Mouse (Mus musculus) limb, embryonic 10.5 days (tissue): ENCODE measurements around the gene Cmc1. TPM values are rescaled to one million over a fixed set of nuclear protein-coding genes. Genes with fewer than 3 reads are reported as not detected.

Experiments
- DNase-seq: peaks from one replicate; pipeline ENCODE4 v3.0.0-alpha.2; 2017; ENCODE audit warnings: low spot score
- H3K27ac ChIP-seq: fragments of 300-500 bp; sonication (generic); 2 replicates; pipeline ENCODE4 v1.5.1; 2016; ENCODE audit warnings: mild to moderate bottlenecking
- H3K27me3 ChIP-seq: fragments of 300-500 bp; sonication (generic); 2 replicates; pipeline ENCODE4 v1.6.1; 2016; ENCODE audit warnings: low read depth, mild to moderate bottlenecking; ENCODE audit not compliant: poor library complexity, severe bottlenecking
- H3K36me3 ChIP-seq: fragments of 300-500 bp; sonication (generic); 2 replicates; pipeline ENCODE4 v1.6.1; 2016; ENCODE audit warnings: mild to moderate bottlenecking, moderate library complexity
- H3K4me1 ChIP-seq: fragments of 300-500 bp; sonication (generic); 2 replicates; pipeline ENCODE4 v1.6.1; 2016
- H3K4me3 ChIP-seq: fragments of 300-500 bp; sonication (generic); 2 replicates; pipeline ENCODE4 v1.5.1; 2016; ENCODE audit warnings: mild to moderate bottlenecking, moderate library complexity
- H3K9me3 ChIP-seq: fragments of 300-500 bp; sonication (generic); replicated peaks from 2 replicates; pipeline ENCODE4 v1.6.1; 2016; ENCODE audit warnings: mild to moderate bottlenecking
- WGBS: fragments of 180-500 bp; shearing (Covaris S2); methylation state at CpG from one replicate; pipeline ENCODE4 v1.1.7; 2016; 5-methylcytosine and 5-hydroxymethylcytosine counted together
- polyA plus RNA-seq: library from polyadenylated mRNA; unstranded; fragments of >200 nt; fragmentation: Nextera tagmentation; extraction: Ambion mirVana; gene quantifications from 2 replicates; pipeline ENCODE4 v1.2.1, GENCODE M21; 2016

Cmc1 gene
- polyA plus RNA-seq, 1 experiment from 2014 or later: 32.1 TPM

DNA sequence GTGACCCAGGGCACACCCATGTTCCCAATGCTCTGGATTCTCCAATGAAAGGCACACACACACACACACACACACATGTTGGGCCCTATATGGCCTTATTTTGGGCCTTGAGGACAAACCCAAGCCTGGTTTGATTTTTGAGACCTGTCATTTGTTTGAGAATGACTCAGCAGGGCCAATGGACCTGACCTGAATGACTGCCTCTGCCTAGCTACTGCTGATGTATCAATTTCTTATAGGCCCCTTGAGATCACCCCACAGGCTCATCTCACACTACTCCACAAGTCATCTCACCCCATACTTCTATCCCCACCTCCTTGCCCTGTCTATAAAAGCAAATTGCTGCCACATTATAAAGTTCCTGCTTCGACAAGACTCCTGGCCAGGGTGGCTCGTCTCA lies 48.2 kb downstream of the Cmc1 start:
- H3K27me3 ChIP-seq: no peaks in the 10 kb centered on the region
- H3K4me3 ChIP-seq: no peak overlapping the region
- WGBS: 88% methylated on average over 2 of the region's 2 CpGs
- no peaks in the 10 kb centered on the region for H3K9me3 ChIP-seq
- H3K36me3 ChIP-seq: no peaks in the 10 kb centered on the region
- H3K27ac ChIP-seq: no peak overlapping the region
- no peak for DNase-seq
- no peaks in the 10 kb centered on the region for H3K4me1 ChIP-seq

DNA sequence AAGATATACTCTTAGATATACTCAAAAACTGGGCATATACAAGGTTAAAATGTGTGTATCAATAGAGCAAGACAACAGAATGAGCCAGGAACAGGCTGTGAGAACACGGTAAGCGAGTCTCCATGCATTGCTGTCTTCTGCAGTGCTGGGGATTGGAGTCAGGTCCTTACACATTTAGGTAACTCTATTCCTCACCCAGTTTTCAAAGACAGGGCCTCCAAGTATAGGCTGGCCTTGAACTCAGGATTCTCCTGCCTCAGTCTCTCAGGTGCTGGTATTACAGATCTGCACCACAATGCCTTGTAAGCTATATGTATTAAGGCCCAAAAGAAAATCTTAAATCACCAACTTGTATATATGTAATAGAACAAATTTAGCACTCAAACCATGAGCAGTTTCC lies 49.5 kb downstream of the Cmc1 start:
- H3K36me3 ChIP-seq: no peaks in the 10 kb centered on the region
- H3K27me3 ChIP-seq: no peaks in the 10 kb centered on the region
- no peaks in the 10 kb centered on the region for H3K9me3 ChIP-seq
- 95% methylated on average over 2 of the region's 2 CpGs for WGBS
- H3K4me3 ChIP-seq: no peak overlapping the region
- H3K4me1 ChIP-seq: no peaks in the 10 kb centered on the region
- no peak for DNase-seq
- H3K27ac ChIP-seq: no peak overlapping the region

DNA sequence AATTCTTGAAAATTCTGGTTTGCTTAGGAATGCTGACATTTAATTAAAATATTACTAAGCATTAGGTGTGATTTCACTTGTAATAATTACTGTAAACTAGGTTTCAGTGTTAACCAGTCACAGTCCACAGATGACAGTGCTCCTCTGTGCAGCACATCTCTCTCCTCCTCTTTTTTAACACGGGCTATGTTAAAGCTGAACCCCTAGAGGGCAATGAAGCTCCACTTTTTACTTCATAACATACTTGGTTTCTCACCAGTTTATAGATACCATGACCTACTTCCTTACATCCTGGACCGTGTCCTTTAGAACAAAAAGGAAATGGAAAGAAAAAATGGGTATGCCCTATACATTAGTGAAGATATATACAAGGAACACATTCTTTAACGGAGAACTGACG lies 50.6 kb downstream of the Cmc1 start:
- Histone ChIP-seq H3K27me3 (no peaks in the 10 kb centered on the region), H3K4me3 (no peak overlapping the region), H3K27ac (no peak overlapping the region), H3K36me3 (no peaks in the 10 kb centered on the region), H3K9me3 (no peaks in the 10 kb centered on the region), H3K4me1 (no peaks in the 10 kb centered on the region)
- no peak for DNase-seq
- WGBS: 78% methylated on average over 4 of the region's 4 CpGs

DNA sequence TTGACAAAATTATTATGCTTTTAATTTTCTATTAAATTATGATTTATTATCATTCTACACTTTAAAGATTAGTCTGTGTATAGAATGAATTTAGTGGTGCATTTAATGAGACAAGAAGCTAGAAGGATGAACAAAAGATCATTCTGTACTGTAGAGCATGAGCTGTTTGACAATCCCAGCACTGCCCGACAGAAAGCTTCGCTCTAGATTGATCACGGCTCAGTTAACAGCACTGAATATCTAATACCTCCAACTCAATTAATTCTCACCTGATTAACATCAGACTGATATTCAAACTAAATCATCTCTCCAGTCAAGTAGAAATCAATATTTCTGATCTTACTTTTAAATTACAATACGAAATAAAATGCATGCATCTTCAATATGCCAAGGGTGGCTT lies 66.1 kb downstream of the Cmc1 start:
- H3K27me3 ChIP-seq: no peaks in the 10 kb centered on the region
- H3K4me1 ChIP-seq: peaks cover 7% of the 10 kb centered on the region
- no peaks in the 10 kb centered on the region for H3K36me3 ChIP-seq
- H3K4me3 ChIP-seq: no peak overlapping the region
- 95% methylated on average over 4 of the region's 4 CpGs for WGBS
- no peak overlapping the region for H3K27ac ChIP-seq
- DNase-seq: no peak
- H3K9me3 ChIP-seq: no peaks in the 10 kb centered on the region

DNA sequence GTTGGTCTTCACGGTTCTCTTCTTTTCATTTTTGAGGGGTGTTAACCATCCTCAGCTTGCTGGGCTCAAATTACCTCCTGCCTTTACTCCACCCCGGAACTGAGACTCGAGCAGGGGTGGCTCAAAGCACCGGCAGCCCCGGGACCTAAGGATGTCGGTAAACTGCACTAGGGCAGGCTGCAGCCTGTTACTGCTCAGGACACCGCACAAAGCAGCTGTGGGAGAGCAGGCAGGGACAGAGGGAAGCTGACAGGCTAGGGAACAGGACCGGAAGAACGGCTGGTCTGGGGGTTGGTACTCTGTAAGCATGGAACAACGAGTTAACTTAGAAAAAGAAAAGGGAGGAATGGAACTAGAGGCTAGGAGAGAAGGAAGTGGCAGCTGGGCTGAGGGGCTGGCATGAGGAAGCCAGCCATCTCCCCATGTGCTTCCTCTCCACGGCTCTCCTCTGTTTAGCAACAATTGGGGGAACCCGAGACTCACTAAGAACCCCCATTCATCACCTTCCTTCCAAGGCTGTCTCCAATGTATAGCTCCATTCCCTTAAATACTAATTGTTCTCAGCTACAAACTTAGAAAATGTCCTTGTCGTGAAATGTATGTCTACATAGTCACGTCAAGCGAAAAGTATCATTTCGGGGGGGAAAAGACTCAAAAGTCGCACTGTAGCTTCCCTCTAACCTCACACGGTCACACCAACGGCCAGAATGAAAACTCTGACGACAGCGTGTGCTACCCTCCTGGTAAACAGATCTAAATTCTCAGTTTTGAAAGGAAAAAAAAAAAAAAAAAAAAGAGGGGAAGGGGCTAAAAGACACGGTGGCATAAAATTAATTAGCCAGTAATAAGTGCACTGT lies 67.2 kb downstream of the Cmc1 start:
- DNase-seq: peak; percentile 46

DNA sequence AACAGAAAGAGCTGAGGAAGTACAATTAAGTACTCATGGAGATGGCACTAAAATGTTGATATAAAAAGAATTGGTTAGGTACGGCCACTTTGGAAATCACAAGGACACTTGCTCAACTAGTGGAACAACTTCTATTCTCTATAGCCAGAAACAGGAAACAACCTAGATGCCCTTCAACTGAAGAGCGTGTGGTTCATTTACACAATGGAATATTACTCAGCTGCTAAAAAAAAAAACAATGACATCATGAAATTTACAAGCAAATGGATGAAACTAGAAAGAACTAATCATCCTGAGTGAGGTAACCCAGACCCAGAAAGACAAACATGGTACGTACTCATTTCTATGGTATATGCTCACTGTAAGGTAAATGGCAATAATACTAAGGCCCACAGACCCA lies 76.6 kb downstream of the Cmc1 start:
- Histone ChIP-seq H3K36me3 (peaks cover 20% of the 10 kb centered on the region), H3K4me1 (no peaks in the 10 kb centered on the region), H3K27ac (no peak overlapping the region), H3K9me3 (no peaks in the 10 kb centered on the region), H3K4me3 (no peak overlapping the region), H3K27me3 (no peaks in the 10 kb centered on the region)
- DNase-seq: no peak
- 98% methylated on average over 3 of the region's 3 CpGs for WGBS

More for the DNA sequence above, 67.2 kb downstream of the Cmc1 start:
- Histone ChIP-seq H3K9me3 (no peaks in the 10 kb centered on the region), H3K4me1 (peaks cover 7% of the 10 kb centered on the region), H3K27ac (peak overlapping the region; percentile 75), H3K4me3 (peak overlapping the region; percentile 42), H3K36me3 (no peaks in the 10 kb centered on the region), H3K27me3 (no peaks in the 10 kb centered on the region)
- 34% methylated on average over 22 of the region's 22 CpGs for WGBS

DNA sequence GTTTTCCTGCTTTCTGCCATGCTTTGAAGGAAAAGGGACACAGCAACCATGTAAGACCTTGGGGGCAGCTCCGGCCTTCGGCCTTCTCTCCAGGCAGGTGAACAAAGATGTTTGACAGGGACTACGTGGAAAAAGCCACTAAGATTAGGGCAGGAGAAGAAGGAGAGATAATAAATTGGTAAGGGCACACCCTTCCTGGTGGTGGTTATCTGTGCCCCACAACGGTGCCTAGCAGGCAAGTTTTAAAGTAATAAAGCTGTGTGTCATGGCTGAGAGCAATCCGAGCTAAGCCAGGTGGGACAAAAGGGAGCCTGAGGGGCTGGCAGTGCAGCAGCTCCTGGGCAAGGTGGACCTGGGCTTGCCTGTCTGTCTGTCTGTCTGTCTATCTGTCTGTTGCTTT lies 77.9 kb downstream of the Cmc1 start:
- DNase-seq: no peak
- H3K4me3 ChIP-seq: no peak overlapping the region
- 87% methylated on average over 5 of the region's 5 CpGs for WGBS
- no peaks in the 10 kb centered on the region for H3K27me3 ChIP-seq
- H3K36me3 ChIP-seq: peaks cover 29% of the 10 kb centered on the region
- no peaks in the 10 kb centered on the region for H3K9me3 ChIP-seq
- H3K27ac ChIP-seq: no peak overlapping the region
- no peaks in the 10 kb centered on the region for H3K4me1 ChIP-seq

DNA sequence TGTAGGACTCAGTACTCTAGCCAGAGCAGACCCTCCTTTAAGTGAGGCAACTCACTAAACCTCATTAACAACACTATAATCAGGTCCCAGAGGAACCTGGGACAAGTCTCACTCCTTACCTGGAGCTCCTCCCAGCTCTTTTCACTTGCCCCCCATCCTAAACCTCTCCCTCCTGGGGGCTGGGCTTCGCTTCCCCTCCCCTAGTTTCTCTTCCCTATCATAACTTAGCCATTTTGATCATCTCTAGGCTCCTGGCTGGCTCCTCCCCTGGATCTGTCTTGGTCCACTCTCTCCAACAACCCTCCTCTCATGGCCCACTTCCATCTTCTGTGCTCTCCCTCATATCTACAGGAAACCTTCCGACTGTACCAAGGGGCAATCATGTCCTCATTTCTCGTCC lies 78.6 kb downstream of the Cmc1 start:
- Histone ChIP-seq H3K4me3 (no peak overlapping the region), H3K27me3 (no peaks in the 10 kb centered on the region), H3K27ac (no peak overlapping the region), H3K9me3 (no peaks in the 10 kb centered on the region), H3K36me3 (peaks cover 36% of the 10 kb centered on the region), H3K4me1 (no peaks in the 10 kb centered on the region)
- no peak for DNase-seq
- WGBS: 79% methylated on average over 3 of the region's 3 CpGs

DNA sequence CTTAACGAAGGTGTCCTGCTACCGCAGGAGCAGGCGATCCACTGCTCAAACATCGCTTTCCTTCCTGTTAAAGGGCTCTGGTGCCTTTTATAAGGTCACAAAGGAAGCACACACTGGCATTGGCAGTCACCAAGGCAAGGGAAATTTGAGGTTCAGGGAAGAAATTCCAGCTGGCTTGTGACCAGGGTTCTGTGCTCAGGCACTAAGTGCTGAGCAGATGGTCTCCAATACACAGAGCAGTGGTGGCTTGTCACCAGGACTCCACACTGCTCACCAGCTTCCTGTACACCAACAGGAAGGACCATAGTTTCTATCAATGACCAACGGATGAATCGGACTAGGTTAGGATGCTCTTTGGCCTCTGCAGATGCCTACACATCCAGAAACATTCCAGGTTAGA lies 79.5 kb downstream of the Cmc1 start:
- 95% methylated on average over 6 of the region's 6 CpGs for WGBS
- no peak for DNase-seq
- H3K9me3 ChIP-seq: no peaks in the 10 kb centered on the region
- H3K27ac ChIP-seq: no peak overlapping the region
- H3K27me3 ChIP-seq: no peaks in the 10 kb centered on the region
- H3K4me3 ChIP-seq: no peak overlapping the region
- no peaks in the 10 kb centered on the region for H3K4me1 ChIP-seq
- H3K36me3 ChIP-seq: peaks cover 37% of the 10 kb centered on the region

DNA sequence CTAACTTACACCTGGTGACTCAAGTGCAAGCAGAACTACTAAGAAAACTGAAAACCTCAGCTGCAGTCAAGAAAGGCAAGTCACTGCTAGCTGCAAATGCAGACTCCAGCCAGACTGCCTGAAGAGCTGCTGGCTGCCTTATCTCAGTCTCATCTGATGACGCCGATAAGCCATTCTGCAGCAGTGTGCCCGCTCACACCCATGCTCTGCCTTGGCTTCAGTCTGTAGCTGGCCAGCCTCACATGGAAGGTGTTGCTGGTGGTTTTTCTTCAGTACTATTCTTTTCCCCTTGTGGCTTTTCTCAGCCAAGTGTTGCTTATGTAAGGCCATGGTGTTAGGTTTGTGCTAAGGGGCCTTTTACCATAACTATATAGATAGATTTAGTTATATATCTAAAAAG lies 90.9 kb downstream of the Cmc1 start:
- WGBS: 85% methylated on average over 3 of the region's 3 CpGs
- Histone ChIP-seq H3K27ac (no peak overlapping the region), H3K9me3 (no peaks in the 10 kb centered on the region), H3K36me3 (peaks cover 67% of the 10 kb centered on the region), H3K4me1 (no peaks in the 10 kb centered on the region), H3K4me3 (no peak overlapping the region), H3K27me3 (no peaks in the 10 kb centered on the region)
- DNase-seq: no peak

DNA sequence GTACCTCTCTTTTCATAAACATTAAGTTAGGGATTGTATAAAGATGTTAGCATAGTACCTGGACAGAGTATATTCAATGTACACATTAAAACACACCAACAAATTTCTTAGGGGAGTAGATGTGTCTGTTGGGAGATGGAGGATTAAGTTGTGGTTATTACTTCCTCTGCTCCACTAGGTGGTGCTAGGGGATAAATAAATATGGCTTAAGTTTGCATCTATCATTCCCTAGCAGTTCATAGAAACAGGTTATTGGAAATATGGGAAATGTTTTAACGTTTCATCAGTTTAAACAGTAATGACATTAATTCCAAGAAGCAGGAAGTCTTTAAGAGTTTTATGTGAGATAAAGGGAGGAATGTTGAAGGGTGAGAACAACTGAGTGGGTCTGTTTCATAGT lies 96.7 kb downstream of the Cmc1 start:
- no peaks in the 10 kb centered on the region for H3K4me1 ChIP-seq
- no peak for DNase-seq
- 60% methylated on average over 1 of the region's 1 CpGs for WGBS
- H3K4me3 ChIP-seq: no peak overlapping the region
- no peaks in the 10 kb centered on the region for H3K27me3 ChIP-seq
- H3K9me3 ChIP-seq: no peaks in the 10 kb centered on the region
- H3K36me3 ChIP-seq: peaks cover 65% of the 10 kb centered on the region
- H3K27ac ChIP-seq: no peak overlapping the region

DNA sequence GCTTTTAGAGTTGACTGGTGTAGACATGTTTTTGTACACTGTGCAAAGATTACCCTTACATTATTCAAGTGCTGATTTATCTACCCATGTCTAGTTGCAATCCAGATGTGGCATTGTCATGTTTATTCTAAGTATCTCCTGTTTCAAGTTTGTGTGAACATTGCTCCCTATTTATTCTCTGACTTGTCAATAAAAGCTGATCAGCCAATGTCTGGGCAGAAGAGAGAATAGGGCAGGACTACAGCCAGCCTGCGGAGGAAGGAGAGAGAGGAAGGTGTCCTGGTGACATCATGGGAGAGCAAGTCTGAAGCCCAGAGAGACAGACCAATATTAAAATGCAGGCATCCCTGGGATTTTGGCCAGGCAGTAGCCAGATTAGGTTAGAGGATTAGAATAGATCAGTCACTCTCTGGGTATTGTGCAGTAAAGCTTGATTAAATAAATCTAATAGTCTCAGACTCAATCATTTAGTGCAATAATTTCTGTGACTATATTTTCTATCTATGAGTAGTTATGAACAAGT lies 104.9 kb downstream of the Cmc1 start:
- H3K4me3 ChIP-seq: no peak overlapping the region
- H3K4me1 ChIP-seq: peaks cover 14% of the 10 kb centered on the region
- no peak for DNase-seq
- no peaks in the 10 kb centered on the region for H3K9me3 ChIP-seq
- H3K36me3 ChIP-seq: peaks cover 24% of the 10 kb centered on the region
- no peak overlapping the region for H3K27ac ChIP-seq
- WGBS: 78% methylated on average over 1 of the region's 1 CpGs
- no peaks in the 10 kb centered on the region for H3K27me3 ChIP-seq

DNA sequence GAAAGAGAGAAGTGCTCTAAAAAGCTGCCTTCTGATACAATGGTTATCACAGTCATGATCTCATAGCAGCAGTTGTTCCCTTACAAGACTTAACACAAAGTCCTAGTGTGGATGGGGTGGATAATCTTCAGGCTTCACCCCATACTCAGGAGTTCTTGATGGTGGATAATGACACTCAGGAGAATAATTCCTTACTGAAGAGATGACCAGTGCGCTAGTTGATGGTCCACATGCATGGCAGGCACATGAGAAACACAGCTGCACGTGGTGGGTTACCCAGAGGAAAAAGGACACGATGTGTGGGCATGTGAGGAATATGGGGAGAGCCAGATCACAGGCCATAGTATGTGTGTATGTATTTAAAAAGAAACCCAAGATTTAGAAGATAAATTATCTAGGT lies 106.4 kb downstream of the Cmc1 start:
- 93% methylated on average over 3 of the region's 3 CpGs for WGBS

More for the DNA sequence above, 106.4 kb downstream of the Cmc1 start:
- Histone ChIP-seq H3K36me3 (peaks cover 14% of the 10 kb centered on the region), H3K27ac (no peak overlapping the region), H3K9me3 (no peaks in the 10 kb centered on the region), H3K27me3 (no peaks in the 10 kb centered on the region), H3K4me3 (no peak overlapping the region), H3K4me1 (peaks cover 14% of the 10 kb centered on the region)
- DNase-seq: no peak
